Mouse (Mus musculus): ENCODE data around the gene Mras. TPM values are rescaled to one million over a fixed set of nuclear protein-coding genes. Genes with fewer than 3 reads are reported as not detected.

Gene Mras
- polyA plus RNA-seq, 1 experiment from 2014 or later = 29.6 TPM

- Histone ChIP-seq H3K27me3 (no peaks in the 10 kb centered on the region), H3K36me3 (no peaks in the 10 kb centered on the region), H3K4me1 (peaks cover 14% of the 10 kb centered on the region), H3K9ac (no peak overlapping the region), H3K4me3 (no peak overlapping the region), H3K27ac (no peak overlapping the region), H3K9me3 (no peaks in the 10 kb centered on the region), H3K4me2 (replicated peaks) (no peak overlapping the region)
- no peak for ATAC-seq (ENCODE audit: low FRiP score, low read depth)
- 81% methylated on average over 12 of the region's 12 CpGs for WGBS
Observed at GRCm38 (mm10) chr9:99340126-99340525, 97.1 kb downstream of the Mras start.

- no peak overlapping the region for H3K4me2 ChIP-seq (replicated peaks)
- H3K9me3 ChIP-seq = no peaks in the 10 kb centered on the region
- ATAC-seq (ENCODE audit: low FRiP score, low read depth) = no peak
- H3K27me3 ChIP-seq = no peaks in the 10 kb centered on the region
- WGBS = 81% methylated on average over 1 of the region's 1 CpGs
- H3K27ac ChIP-seq = no peak overlapping the region
- no peaks in the 10 kb centered on the region for H3K36me3 ChIP-seq
- no peak overlapping the region for H3K9ac ChIP-seq
- H3K4me1 ChIP-seq = peaks cover 14% of the 10 kb centered on the region
- H3K4me3 ChIP-seq = no peak overlapping the region
Observed at GRCm38 (mm10) chr9:99339182-99339581, 98.0 kb downstream of the Mras start.

DNA sequence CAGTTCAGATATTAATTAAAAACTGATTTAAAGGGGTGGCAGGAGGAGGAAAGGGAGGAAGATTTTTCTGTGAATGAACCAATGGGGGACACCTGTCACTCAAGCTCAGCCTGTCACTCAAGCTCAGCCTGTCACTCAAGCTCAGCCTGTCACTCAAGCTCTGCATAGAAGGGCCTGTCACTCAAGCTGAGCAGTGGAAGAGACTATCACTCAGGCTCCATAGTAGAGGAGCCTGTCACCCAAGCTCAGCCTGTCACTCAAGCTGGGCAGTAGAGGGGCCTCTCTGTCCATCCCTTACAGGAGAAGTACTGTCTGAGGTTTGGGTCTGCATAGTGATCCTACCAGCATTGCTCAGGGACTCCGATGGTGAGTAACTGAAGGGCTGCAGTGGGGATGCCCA is 98.9 kb downstream of the Mras start:
- 72% methylated on average over 1 of the region's 1 CpGs for WGBS
- H3K4me3 ChIP-seq = no peak overlapping the region
- H3K9ac ChIP-seq = no peak overlapping the region
- H3K27ac ChIP-seq = no peak overlapping the region
- H3K4me2 ChIP-seq (replicated peaks) = no peak overlapping the region
- no peaks in the 10 kb centered on the region for H3K27me3 ChIP-seq
- H3K36me3 ChIP-seq = no peaks in the 10 kb centered on the region
- H3K9me3 ChIP-seq = no peaks in the 10 kb centered on the region
- H3K4me1 ChIP-seq = peaks cover 14% of the 10 kb centered on the region
- no peak for ATAC-seq (ENCODE audit: low FRiP score, low read depth)

DNA sequence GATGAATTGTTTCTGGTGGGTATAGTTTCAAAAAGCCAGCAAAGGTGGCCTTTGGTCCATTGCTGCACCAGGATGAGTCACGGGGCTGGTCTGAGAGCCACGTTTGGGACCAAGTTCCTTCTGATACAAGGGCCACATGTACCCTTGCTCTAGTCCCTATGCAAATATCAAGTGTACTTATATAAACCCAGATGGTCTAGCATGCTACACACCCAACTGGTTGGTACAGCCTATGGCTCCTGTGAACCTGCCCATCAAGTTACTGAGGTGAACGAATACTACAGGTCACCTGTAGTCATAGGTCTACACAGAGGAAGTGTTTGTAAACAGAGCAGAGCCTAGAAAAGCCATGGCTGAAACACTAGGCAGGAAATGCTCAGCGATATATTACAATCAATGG is 100.6 kb downstream of the Mras start:
- 93% methylated on average over 4 of the region's 4 CpGs for WGBS
- Histone ChIP-seq H3K4me2 (replicated peaks) (no peak overlapping the region), H3K4me3 (no peak overlapping the region), H3K27ac (no peak overlapping the region), H3K36me3 (no peaks in the 10 kb centered on the region), H3K27me3 (no peaks in the 10 kb centered on the region), H3K9ac (no peak overlapping the region), H3K9me3 (no peaks in the 10 kb centered on the region), H3K4me1 (peaks cover 14% of the 10 kb centered on the region)
- ATAC-seq (ENCODE audit: low FRiP score, low read depth) = no peak

Other genes with a start within 250 kb of the Mras start
- not detected in 2 replicates for gene Faiml, start 200.1 kb downstream of the Mras start, polyA plus RNA-seq (2015; fragmentation: Nextera tagmentation; extraction: Ambion mirVana)
- gene Cep70, start 194.0 kb downstream of the Mras start, polyA plus RNA-seq (2015; fragmentation: Nextera tagmentation; extraction: Ambion mirVana) = 41.9 and 42.0 TPM in 2 replicates
- 0.45 and 0.60 TPM in 2 replicates for gene Esyt3, start 78.8 kb downstream of the Mras start, polyA plus RNA-seq (2015; fragmentation: Nextera tagmentation; extraction: Ambion mirVana)
- not detected in 2 replicates for gene Nme9, start 14.1 kb upstream of the Mras start, polyA plus RNA-seq (2015; fragmentation: Nextera tagmentation; extraction: Ambion mirVana)
- gene Armc8, start 131.5 kb upstream of the Mras start, polyA plus RNA-seq (2015; fragmentation: Nextera tagmentation; extraction: Ambion mirVana) = 21.0 and 23.7 TPM in 2 replicates
- 30.1 and 30.8 TPM in 2 replicates for gene Dbr1, start 138.4 kb upstream of the Mras start, polyA plus RNA-seq (2015; fragmentation: Nextera tagmentation; extraction: Ambion mirVana)
- not detected in 2 replicates for gene A4gnt, start 175.1 kb upstream of the Mras start, polyA plus RNA-seq (2015; fragmentation: Nextera tagmentation; extraction: Ambion mirVana)
- 24.5 and 26.1 TPM in 2 replicates for gene Dzip1l, start 192.1 kb upstream of the Mras start, polyA plus RNA-seq (2015; fragmentation: Nextera tagmentation; extraction: Ambion mirVana)